Mouse (Mus musculus) kidney, postnatal 10 days (tissue): ENCODE data around the gene Spns2.
"Not testable (repeated sequence)": the region's sequence is repeated elsewhere in the genome, so short reads cannot be mapped to it uniquely, and the experiment has no call there.

Experiments
- DNase-seq: peaks from one replicate; pipeline ENCODE4 v3.0.0; 2021; ENCODE audit warnings: mixed read lengths

Spns2 gene

GRCm38 (mm10) chr11:72470004-72470403 is 19.7 kb downstream of the Spns2 start:
- no peak for DNase-seq

- peak; percentile 90 for DNase-seq
Observed at GRCm38 (mm10) chr11:72469217-72469616, 20.5 kb downstream of the Spns2 start.

GRCm38 (mm10) chr11:72468525-72468924 is 21.2 kb downstream of the Spns2 start:
- no peak for DNase-seq

DNA sequence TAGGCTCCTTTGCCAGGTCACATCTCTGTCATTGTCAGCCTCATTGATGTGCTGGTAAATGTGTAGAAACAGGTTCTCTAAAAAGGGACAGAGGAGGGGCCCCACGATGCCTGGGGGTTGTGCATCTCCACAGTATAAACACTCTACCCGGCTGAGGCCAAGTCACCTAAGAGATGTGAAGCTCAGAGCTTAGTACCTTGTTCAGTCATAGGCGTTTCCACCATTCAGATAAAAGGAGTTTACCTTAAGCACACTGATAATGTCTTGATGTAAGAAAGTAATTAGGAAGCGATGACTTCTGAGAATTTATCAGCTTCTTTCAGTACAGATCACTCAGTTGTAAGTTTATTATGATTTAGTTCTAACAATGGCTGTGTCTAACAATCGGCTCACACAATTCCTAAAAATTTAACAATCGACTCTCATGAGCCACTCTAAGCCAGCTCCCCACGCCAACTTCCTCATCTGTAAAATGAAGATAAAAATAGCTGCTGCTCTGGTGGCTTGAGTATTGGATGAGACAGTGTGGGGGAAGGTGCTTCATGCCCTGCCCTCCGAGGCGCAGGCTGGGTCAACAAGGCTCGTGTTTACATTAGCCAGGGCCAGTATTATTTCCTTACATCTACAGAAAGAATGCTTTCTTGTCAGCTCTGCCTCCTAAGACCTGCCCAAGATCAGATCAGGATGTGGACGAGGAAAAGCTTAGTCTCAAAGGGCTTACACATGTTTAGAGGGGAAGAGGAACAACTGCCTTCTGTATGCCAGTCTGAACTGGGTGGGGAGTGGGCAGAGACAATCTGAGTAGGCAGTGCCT is 22.8 kb downstream of the Spns2 start:
- no peak for DNase-seq

GRCm38 (mm10) chr11:72465978-72466693 is 23.6 kb downstream of the Spns2 start:
- DNase-seq: no peak

DNA sequence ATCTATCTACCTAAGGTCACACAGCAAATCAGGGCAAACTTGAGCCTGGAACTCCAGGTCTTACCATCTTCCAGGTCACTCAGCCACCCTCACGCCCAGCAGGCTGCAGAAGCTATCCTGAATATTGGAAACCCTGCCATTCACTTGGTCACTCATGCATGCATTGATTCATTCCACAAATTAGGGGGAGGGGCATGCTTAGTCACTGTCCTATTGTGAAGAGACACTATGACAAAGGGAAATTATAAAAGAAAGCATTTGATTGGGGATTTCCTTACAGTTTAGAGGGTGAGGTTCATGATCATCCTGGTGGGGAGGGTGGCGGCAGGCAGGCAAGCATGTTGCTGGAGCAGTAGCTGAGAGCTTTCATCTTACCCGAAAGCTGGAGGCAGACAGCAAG is 24.9 kb downstream of the Spns2 start:
- no peak for DNase-seq

- peak; percentile 54 for DNase-seq
Observed at GRCm38 (mm10) chr11:72461500-72461981, 28.2 kb downstream of the Spns2 start.

DNA sequence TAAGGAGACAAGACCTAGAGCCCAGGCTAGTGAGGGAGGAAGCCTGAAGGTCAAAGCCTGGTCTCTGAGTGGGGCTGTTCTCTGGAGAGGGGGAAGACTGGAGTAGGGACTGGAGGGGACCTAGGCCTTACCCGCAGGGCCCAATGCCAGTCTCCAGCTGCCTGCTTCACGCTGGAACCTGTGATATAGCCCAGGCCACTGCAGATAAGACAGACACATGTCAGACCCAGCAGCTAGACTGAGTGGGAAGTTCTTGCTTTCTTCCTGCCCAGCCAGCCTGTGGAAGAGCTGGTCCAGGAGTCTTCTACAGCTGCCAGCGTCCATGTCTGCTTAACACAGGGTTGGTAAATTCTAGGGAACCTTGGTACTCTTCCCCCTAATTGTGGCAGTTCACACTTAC is 31.2 kb downstream of the Spns2 start:
- DNase-seq: no peak

- DNase-seq: peak; percentile 77
Observed at GRCm38 (mm10) chr11:72457995-72458496, 31.7 kb downstream of the Spns2 start.

DNA sequence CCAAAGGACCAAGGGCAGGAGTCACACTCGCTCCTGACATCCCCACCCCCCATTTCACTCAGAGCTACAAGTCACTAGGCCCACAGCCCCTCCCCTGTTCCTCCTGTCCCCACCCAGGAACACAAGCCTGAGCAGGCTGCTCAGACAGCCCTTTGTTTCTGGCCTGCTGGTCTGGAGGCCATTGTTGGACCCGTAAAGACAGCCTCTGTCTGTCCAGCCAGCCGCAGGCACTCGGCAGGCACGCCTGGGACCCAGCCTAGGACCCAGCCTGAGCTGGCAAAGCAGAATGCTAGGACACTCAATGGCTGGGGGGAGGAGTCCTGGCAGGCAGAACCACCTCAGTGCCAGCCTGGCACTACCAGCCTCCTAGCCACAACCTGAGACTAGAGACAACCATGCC is 34.0 kb downstream of the Spns2 start:
- DNase-seq: no peak

GRCm38 (mm10) chr11:72453105-72453953 is 36.4 kb downstream of the Spns2 start:
- DNase-seq: no peak

GRCm38 (mm10) chr11:72452140-72452665 is 37.5 kb downstream of the Spns2 start:
- DNase-seq: no peak

GRCm38 (mm10) chr11:72447475-72447874 is 42.2 kb downstream of the Spns2 start:
- no peak for DNase-seq

GRCm38 (mm10) chr11:72446311-72447105 is 43.2 kb downstream of the Spns2 start:
- DNase-seq: peak; percentile 67

DNA sequence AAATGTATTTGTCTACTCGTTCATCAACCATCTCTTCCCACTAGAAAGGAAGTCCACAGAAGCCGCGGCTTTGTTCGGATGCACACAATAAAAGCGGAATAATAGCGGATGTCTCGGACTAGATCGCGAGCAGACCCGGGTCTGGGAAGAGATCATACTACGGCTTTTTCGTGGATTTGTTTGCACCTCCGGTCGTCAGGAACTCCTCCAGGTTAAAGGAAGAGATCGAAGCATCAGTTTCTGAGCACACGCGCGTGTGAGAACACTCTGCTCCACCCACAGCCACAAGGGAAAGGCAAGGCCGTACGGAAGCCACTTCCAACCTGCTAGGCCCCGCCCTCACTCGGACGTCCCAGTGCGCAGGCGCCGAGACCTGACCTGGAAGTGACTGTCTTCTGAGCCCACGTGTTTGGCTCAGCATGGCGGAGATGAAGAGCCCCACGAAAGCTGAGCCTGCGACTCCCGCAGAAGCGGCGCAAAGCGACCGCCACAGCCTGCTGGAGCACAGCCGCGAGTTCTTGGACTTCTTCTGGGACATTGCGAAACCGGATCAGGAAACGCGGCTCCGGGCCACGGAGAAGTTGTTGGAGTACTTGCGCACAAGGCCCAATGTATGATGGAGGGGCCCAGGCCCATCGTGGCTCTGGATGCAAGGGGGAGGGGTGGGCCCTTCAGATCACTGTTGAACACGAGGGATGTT is 48.6 kb downstream of the Spns2 start, which contains the start of gene Mybbp1a:
Gene Mybbp1a (plus strand): TSS at position 391 of the 700 bp plus-strand sequence.
- peak; percentile 99 for DNase-seq

- not testable (repeated sequence) for DNase-seq
Observed at GRCm38 (mm10) chr11:72440597-72440964, 49.1 kb downstream of the Spns2 start.

- DNase-seq: no peak
Observed at GRCm38 (mm10) chr11:72438411-72438810, 51.3 kb downstream of the Spns2 start.

DNA sequence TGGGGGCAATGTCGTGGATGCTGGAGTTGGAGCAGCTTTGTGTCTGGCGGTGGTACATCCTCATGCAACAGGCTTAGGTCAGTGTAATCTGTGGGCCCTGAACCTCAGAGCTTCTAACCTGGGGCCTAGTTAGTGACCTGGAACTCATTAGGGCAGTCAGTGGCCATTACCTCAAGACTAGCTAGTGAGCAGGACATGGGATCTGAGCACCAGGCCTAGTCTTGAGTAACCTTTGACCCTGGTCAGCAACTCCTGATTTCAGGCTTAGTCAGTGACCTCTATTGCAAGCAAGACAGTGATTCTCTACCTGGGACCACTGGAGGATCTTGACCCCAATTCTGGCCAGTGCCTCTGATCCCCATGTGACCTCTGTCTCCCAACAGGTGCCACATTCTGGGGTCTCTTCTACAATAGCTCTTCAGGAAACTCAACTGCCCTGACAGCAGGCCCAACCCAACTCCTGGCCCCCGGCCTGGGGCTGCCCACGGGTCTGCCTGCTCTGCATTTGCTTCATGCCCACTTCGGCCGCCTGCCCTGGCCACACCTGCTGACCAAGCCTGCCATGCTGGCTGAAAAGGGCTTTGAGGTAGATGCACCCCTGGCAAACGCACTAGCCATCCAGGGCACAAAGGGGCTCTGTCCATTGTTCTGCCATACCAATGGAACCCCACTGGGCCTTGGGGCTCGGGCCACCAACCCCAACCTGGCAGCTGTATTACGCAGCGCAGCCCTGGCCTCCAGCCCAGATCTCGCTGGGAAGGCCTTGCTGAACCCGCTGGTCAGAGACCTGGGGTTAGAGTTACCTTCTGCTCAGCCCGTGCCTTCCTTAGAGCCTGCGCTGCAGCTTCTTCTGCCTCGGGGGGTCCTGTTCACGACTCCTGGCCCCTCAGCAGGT is 52.7 kb downstream of the Spns2 start:
- no peak for DNase-seq

GRCm38 (mm10) chr11:72436271-72436670 is 53.4 kb downstream of the Spns2 start:
- peak; percentile 61 for DNase-seq

GRCm38 (mm10) chr11:72435694-72436045 is 54.0 kb downstream of the Spns2 start:
- DNase-seq: peak; percentile 73
